ENCODE assay signal across 25 mouse cellular contexts in the genomic region with DNA sequence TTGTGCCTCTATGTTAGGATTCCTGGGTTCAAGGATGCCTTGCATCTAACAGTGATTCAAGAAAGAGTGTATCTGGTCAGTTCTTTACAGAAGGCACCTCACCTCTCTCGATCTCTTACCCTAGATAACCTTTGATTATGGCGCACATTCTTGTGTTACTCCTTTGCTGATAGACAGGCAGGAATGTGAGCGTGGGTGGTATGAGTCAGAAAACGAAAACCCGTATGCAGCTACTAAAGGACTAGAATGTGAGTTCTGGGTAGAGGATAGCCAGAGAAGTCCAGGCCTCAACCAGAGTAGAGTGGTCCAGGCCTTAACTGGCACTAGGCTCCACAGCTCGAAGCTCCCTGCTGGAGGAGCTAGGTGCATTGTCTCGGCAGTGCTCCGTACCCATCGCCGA. TPM values are rescaled to one million over a fixed set of nuclear protein-coding genes. Genes with fewer than 3 reads are reported as not detected.
DNase-seq lines count a peak whose midpoint lies in the region; ATAC-seq and TF ChIP-seq lines count a peak whose summit lies in the region.
"Had no signal": no experiment of that assay in that cellular context is flagged by ENCODE, and none has a peak within 500 bp of the region (broad histone marks: within the 10 kb centered on the region; RNA-seq: fewer than 3 reads in every experiment).

No protein-coding gene starts in this region.

- TF ChIP-seq POLR2A in testis, adult 2 months (IDR thresholded peaks at IDR 0.05; ENCODE audit: control insufficient read depth, low read depth, low read length), result no peak

- no peak for ATAC-seq in forebrain, embryonic 12.5 days (ENCODE audit: low FRiP score)
- ATAC-seq in limb, embryonic 12.5 days (ENCODE audit: insufficient number of reproducible peaks, insufficient read depth, low FRiP score, low TSS enrichment, low read depth), result no peak
- ATAC-seq in kidney, embryonic 15.5 days (replicated peaks; ENCODE audit: low FRiP score), result no peak
- ATAC-seq: forebrain, postnatal 0 days; liver, embryonic 12.5 days; liver, postnatal 0 days had no signal

- no peak overlapping the region for H3K4me2 ChIP-seq in forebrain, embryonic 12.5 days
- no peak overlapping the region for H3K4me2 ChIP-seq in limb, embryonic 12.5 days
- H3K4me2 ChIP-seq in kidney, embryonic 15.5 days, result no peak overlapping the region
- H3K4me2 ChIP-seq: heart, embryonic 11.5 days; hindbrain, embryonic 14.5 days; limb, embryonic 13.5 days; liver, embryonic 12.5 days; stomach, embryonic 15.5 days had no signal

- H3K9ac ChIP-seq in forebrain, embryonic 12.5 days, result no peak overlapping the region
- H3K9ac ChIP-seq in limb, embryonic 12.5 days (replicated peaks), result no peak overlapping the region
- H3K9ac ChIP-seq in kidney, embryonic 15.5 days, result no peak overlapping the region
- H3K9ac ChIP-seq: forebrain, postnatal 0 days; hindbrain, embryonic 14.5 days; limb, embryonic 13.5 days; liver, embryonic 12.5 days; liver, postnatal 0 days; stomach, embryonic 15.5 days had no signal

- H3K36me3 ChIP-seq in forebrain, embryonic 10.5 days (replicated peaks), result no peaks in the 10 kb centered on the region
- H3K36me3 ChIP-seq in forebrain, embryonic 12.5 days (replicated peaks), result no peaks in the 10 kb centered on the region
- H3K36me3 ChIP-seq in testis, adult 2 months (ENCODE audit: control insufficient read depth, insufficient read depth, low read length), result no peaks in the 10 kb centered on the region
- no peaks in the 10 kb centered on the region for H3K36me3 ChIP-seq in limb, embryonic 12.5 days
- H3K36me3 ChIP-seq in kidney, embryonic 15.5 days, result no peaks in the 10 kb centered on the region
- H3K36me3 ChIP-seq: limb, embryonic 13.5 days; liver, embryonic 12.5 days; stomach, embryonic 15.5 days had no signal

- peak overlapping the region; percentile 16; the same call in 1 of the 2 replicates for H3K27ac ChIP-seq in forebrain, embryonic 10.5 days
- no peak overlapping the region for H3K27ac ChIP-seq in forebrain, embryonic 12.5 days
- peak overlapping the region; percentile 26; the same call in 1 of the 2 replicates for H3K27ac ChIP-seq in testis, adult 2 months (ENCODE audit: control insufficient read depth, insufficient read depth, low read depth, low read length)
- H3K27ac ChIP-seq in limb, embryonic 12.5 days, result 0 out of 2 replicates have a peak overlapping the region, but pooled peaks have one; percentile 5
- H3K27ac ChIP-seq in kidney, embryonic 15.5 days, result no peak overlapping the region
- H3K27ac ChIP-seq: hindbrain, embryonic 14.5 days; kidney, postnatal 0 days; limb, embryonic 13.5 days; liver, embryonic 12.5 days; macrophage; stomach, embryonic 15.5 days had no signal

- H3K4me1 ChIP-seq in forebrain, embryonic 10.5 days, result peaks cover 12% of the 10 kb centered on the region
- peaks cover 2% of the 10 kb centered on the region; the same call in 1 of the 2 replicates for H3K4me1 ChIP-seq in forebrain, embryonic 12.5 days
- H3K4me1 ChIP-seq in testis, adult 2 months (ENCODE audit: control insufficient read depth, insufficient read depth, low read length), result peaks cover 7% of the 10 kb centered on the region
- peaks cover 4% of the 10 kb centered on the region; the same call in 1 of the 2 replicates for H3K4me1 ChIP-seq in limb, embryonic 12.5 days (replicated peaks)
- peaks cover 5% of the 10 kb centered on the region for H3K4me1 ChIP-seq in kidney, embryonic 15.5 days
- H3K4me1 ChIP-seq: stomach, embryonic 15.5 days had no signal

- DNase-seq in forebrain, embryonic 10.5 days (ENCODE audit: extremely low spot score, low spot score), result no peak
- DNase-seq in testis, postnatal 14 days (ENCODE audit: low spot score), result no peak
- DNase-seq in cerebellum, adult 9-11 months, result no peak
- DNase-seq: adrenal gland, adult 8-10 months; cerebellum, adult 2 months; cerebellum, postnatal 25 days; forebrain, postnatal 0 days; gastrocnemius, postnatal 10 days; kidney, adult 11 months; liver, postnatal 0 days; midbrain, embryonic 14.5 days; right cerebral cortex, postnatal 25 days; thymus, adult 18-20 months; thymus, postnatal 25 days had no signal

- TF ChIP-seq CTCF in testis, adult 2 months (IDR thresholded peaks at IDR 0.05; ENCODE audit: control insufficient read depth, insufficient read depth, insufficient replicate concordance, low read depth, low read length), result no peak

- 90% methylated on average over 10 of the region's 10 CpGs for WGBS in forebrain, embryonic 10.5 days
- WGBS in forebrain, embryonic 12.5 days, result 85% methylated on average over 10 of the region's 10 CpGs
- WGBS in limb, embryonic 12.5 days, result 88% methylated on average over 10 of the region's 10 CpGs
- WGBS in kidney, embryonic 15.5 days, result 86% methylated on average over 10 of the region's 10 CpGs

- no peaks in the 10 kb centered on the region for H3K9me3 ChIP-seq in forebrain, embryonic 10.5 days
- H3K9me3 ChIP-seq in forebrain, embryonic 12.5 days, result no peaks in the 10 kb centered on the region
- no peaks in the 10 kb centered on the region for H3K9me3 ChIP-seq in limb, embryonic 12.5 days
- no peaks in the 10 kb centered on the region for H3K9me3 ChIP-seq in kidney, embryonic 15.5 days (replicated peaks)
- H3K9me3 ChIP-seq: limb, embryonic 13.5 days; liver, embryonic 12.5 days; stomach, embryonic 15.5 days had no signal

- H3K27me3 ChIP-seq in forebrain, embryonic 10.5 days (ENCODE audit: poor library complexity, severe bottlenecking), result no peaks in the 10 kb centered on the region
- H3K27me3 ChIP-seq in forebrain, embryonic 12.5 days, result 0 out of 2 replicates have a peak, but pooled peaks cover 9% of the 10 kb centered on the region
- H3K27me3 ChIP-seq in testis, adult 2 months (ENCODE audit: control insufficient read depth, insufficient read depth, low read length), result no peaks in the 10 kb centered on the region
- no peaks in the 10 kb centered on the region for H3K27me3 ChIP-seq in limb, embryonic 12.5 days
- H3K27me3 ChIP-seq in kidney, embryonic 15.5 days, result no peaks in the 10 kb centered on the region
- H3K27me3 ChIP-seq: limb, embryonic 13.5 days; stomach, embryonic 15.5 days had no signal

- no peak overlapping the region for H3K4me3 ChIP-seq in forebrain, embryonic 10.5 days
- no peak overlapping the region for H3K4me3 ChIP-seq in forebrain, embryonic 12.5 days (replicated peaks)
- no peak overlapping the region for H3K4me3 ChIP-seq in testis, adult 2 months (ENCODE audit: control insufficient read depth, low read depth, low read length)
- no peak overlapping the region for H3K4me3 ChIP-seq in limb, embryonic 12.5 days (replicated peaks)
- no peak overlapping the region for H3K4me3 ChIP-seq in kidney, embryonic 15.5 days (replicated peaks)
- H3K4me3 ChIP-seq: limb, embryonic 13.5 days; liver, embryonic 12.5 days; stomach, embryonic 15.5 days had no signal

RNA-seq across cellular contexts. Expression of a gene that starts 5.6 kb away (rescaled TPM):
- 92.0 and 97.6 TPM in 2 replicates for polyA plus RNA-seq in forebrain, embryonic 10.5 days (2016; fragmentation: Nextera tagmentation; extraction: Ambion mirVana)
- 98.8 and 99.9 TPM in 2 replicates for polyA plus RNA-seq in forebrain, embryonic 12.5 days (2016; fragmentation: Nextera tagmentation; extraction: Ambion mirVana)
- polyA plus RNA-seq in testis, adult 2 months (2012; rRNA removed), result 29.5 and 29.9 TPM in 2 replicates
- polyA plus RNA-seq in limb, embryonic 12.5 days (2016; fragmentation: Nextera tagmentation; extraction: Ambion mirVana), result 89.8 and 90.0 TPM in 2 replicates
- polyA plus RNA-seq in kidney, embryonic 15.5 days (2015; fragmentation: Nextera tagmentation; extraction: Ambion mirVana), result 63.2 and 69.6 TPM in 2 replicates

RNA-seq across cellular contexts. Expression of a gene that starts 6.0 kb away (rescaled TPM):
- 5.0 and 5.1 TPM in 2 replicates for polyA plus RNA-seq in forebrain, embryonic 10.5 days (2016; fragmentation: Nextera tagmentation; extraction: Ambion mirVana)
- polyA plus RNA-seq in forebrain, embryonic 12.5 days (2016; fragmentation: Nextera tagmentation; extraction: Ambion mirVana), result 2.2 and 2.7 TPM in 2 replicates
- polyA plus RNA-seq in testis, adult 2 months (2012; rRNA removed), result 1.8 and 2.2 TPM in 2 replicates
- polyA plus RNA-seq in limb, embryonic 12.5 days (2016; fragmentation: Nextera tagmentation; extraction: Ambion mirVana), result 20.0 and 21.0 TPM in 2 replicates
- 11.5 and 11.7 TPM in 2 replicates for polyA plus RNA-seq in kidney, embryonic 15.5 days (2015; fragmentation: Nextera tagmentation; extraction: Ambion mirVana)

Comparison
In these comparisons a context has a peak if more than half of its experiments do, and no peak if none do; other contexts are left out.
1. H3K27ac ChIP-seq: peak in forebrain, embryonic 10.5 days (single experiment), testis, adult 2 months (single experiment) and limb, embryonic 12.5 days (single experiment); none in forebrain, embryonic 12.5 days (single experiment) and kidney, embryonic 15.5 days (single experiment).